Mouse (Mus musculus): ENCODE data around the gene Rhot1.

GRCm38 (mm10) chr11:80215291-80215690, 6.5 kb downstream of the Rhot1 start:
- TF ChIP-seq POLR2A (IDR thresholded peaks at IDR 0.05; ENCODE audit: control insufficient read depth, low read depth, low read length): no peak
- no peak for TF ChIP-seq CTCF (IDR thresholded peaks at IDR 0.05; ENCODE audit: control insufficient read depth, insufficient read depth, insufficient replicate concordance, low read depth, low read length)
